Mouse (Mus musculus): Measurements from ENCODE around the gene Cldn17. TPM values are rescaled to one million over a fixed set of nuclear protein-coding genes. Genes with fewer than 3 reads are reported as not detected.

The Cldn17 gene
- total RNA-seq (2012; rRNA removed): not detected in 2 replicates

GRCm38 (mm10) chr16:88506878-88507277 lies at the start of gene Cldn17:
TSS of gene Cldn17 (minus strand) at chr16:88506978.
- H3K9ac ChIP-seq (ENCODE audit: insufficient read depth, low read depth, low read length, poor library complexity, severe bottlenecking): no peak within 1 kb of the TSS
- no peaks in the 10 kb centered on the region for H3K4me1 ChIP-seq (ENCODE audit: control insufficient read depth in 2 of 2, insufficient read depth in 2 of 2, low read length in 2 of 2, poor library complexity in 1 of 2)
- H3K9me3 ChIP-seq (ENCODE audit: control insufficient read depth, insufficient read depth, low read depth, low read length): no peaks in the 10 kb centered on the region
- no peak within 1 kb of the TSS for H3K27ac ChIP-seq (ENCODE audit: insufficient read depth, low read depth, low read length, poor library complexity, severe bottlenecking)
- H3K4me3 ChIP-seq (ENCODE audit: insufficient read depth in 1 of 2, low read depth in 1 of 2, low read length in 2 of 2, poor library complexity in 1 of 2, severe bottlenecking in 1 of 2): no peak within 1 kb of the TSS
- TF ChIP-seq HCFC1 (IDR thresholded peaks at IDR 0.05; ENCODE audit: borderline replicate concordance, insufficient read depth, low read length) (no peak), CHD2 (IDR thresholded peaks at IDR 0.05; ENCODE audit: low read depth, low read length) (no peak), MAFK (IDR thresholded peaks at IDR 0.05; ENCODE audit: insufficient read depth, low read depth, low read length) (no peak), ZC3H11A (IDR thresholded peaks at IDR 0.05; ENCODE audit: borderline replicate concordance, low read depth, low read length) (no peak), ZNF384 (IDR thresholded peaks at IDR 0.05; ENCODE audit: low read depth, low read length) (no peak)
- in situ Hi-C loops (cut with MboI; ENCODE audit: low sequenced_read_pairs in 2 of 2, unreplicated experiment in 2 of 2): no loop called here
- no peak for DNase-seq (ENCODE audit: low read depth, low spot score)
- H3K36me3 ChIP-seq (ENCODE audit: control insufficient read depth, insufficient read depth, low read length, poor library complexity, severe bottlenecking): no peaks in the 10 kb centered on the region

DNA sequence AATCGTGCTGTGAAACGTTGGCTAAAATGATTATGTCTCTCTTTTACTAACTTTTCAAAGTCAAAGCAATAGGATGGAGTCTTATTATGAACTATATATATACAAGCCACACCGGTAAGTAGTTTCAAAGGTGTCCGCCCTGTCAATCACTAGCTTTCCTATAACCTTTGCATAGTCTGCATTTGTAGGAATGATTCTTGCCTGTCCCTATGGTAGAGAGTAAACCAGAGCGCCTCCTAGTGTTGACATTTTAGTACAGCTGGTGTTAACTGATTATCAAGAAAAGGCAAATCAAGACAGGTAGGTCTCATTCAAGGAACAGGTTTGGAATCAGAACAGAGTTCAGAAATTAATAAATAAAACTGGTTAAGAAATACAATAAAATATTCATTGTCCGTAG lies 35.7 kb upstream of the Cldn17 start:
- Histone ChIP-seq H3K4me1 (ENCODE audit: control insufficient read depth in 2 of 2, insufficient read depth in 2 of 2, low read length in 2 of 2, poor library complexity in 1 of 2) (no peaks in the 10 kb centered on the region), H3K4me3 (ENCODE audit: insufficient read depth in 1 of 2, low read depth in 1 of 2, low read length in 2 of 2, poor library complexity in 1 of 2, severe bottlenecking in 1 of 2) (no peak overlapping the region), H3K36me3 (ENCODE audit: control insufficient read depth, insufficient read depth, low read length, poor library complexity, severe bottlenecking) (no peaks in the 10 kb centered on the region), H3K27ac (ENCODE audit: insufficient read depth, low read depth, low read length, poor library complexity, severe bottlenecking) (no peak overlapping the region), H3K9me3 (ENCODE audit: control insufficient read depth, insufficient read depth, low read depth, low read length) (no peaks in the 10 kb centered on the region), H3K9ac (ENCODE audit: insufficient read depth, low read depth, low read length, poor library complexity, severe bottlenecking) (no peak overlapping the region)
- TF ChIP-seq ZC3H11A (IDR thresholded peaks at IDR 0.05; ENCODE audit: borderline replicate concordance, low read depth, low read length) (peak; percentile 34; the same call in 1 of the 2 replicates), HCFC1 (IDR thresholded peaks at IDR 0.05; ENCODE audit: borderline replicate concordance, insufficient read depth, low read length) (no peak)
- in situ Hi-C loops (cut with MboI; ENCODE audit: low sequenced_read_pairs in 2 of 2, unreplicated experiment in 2 of 2): no loop called here
- DNase-seq (ENCODE audit: low read depth, low spot score): peak; percentile 40

- no peak overlapping the region for H3K27ac ChIP-seq (ENCODE audit: insufficient read depth, low read depth, low read length, poor library complexity, severe bottlenecking)
- no peak overlapping the region for H3K4me3 ChIP-seq (ENCODE audit: insufficient read depth in 1 of 2, low read depth in 1 of 2, low read length in 2 of 2, poor library complexity in 1 of 2, severe bottlenecking in 1 of 2)
- no peaks in the 10 kb centered on the region for H3K9me3 ChIP-seq (ENCODE audit: control insufficient read depth, insufficient read depth, low read depth, low read length)
- DNase-seq (ENCODE audit: low read depth, low spot score): no peak
- H3K36me3 ChIP-seq (ENCODE audit: control insufficient read depth, insufficient read depth, low read length, poor library complexity, severe bottlenecking): no peaks in the 10 kb centered on the region
- in situ Hi-C loops (cut with MboI; ENCODE audit: low sequenced_read_pairs in 2 of 2, unreplicated experiment in 2 of 2): no loop called here
- H3K9ac ChIP-seq (ENCODE audit: insufficient read depth, low read depth, low read length, poor library complexity, severe bottlenecking): no peak overlapping the region
- TF ChIP-seq HCFC1 (IDR thresholded peaks at IDR 0.05; ENCODE audit: borderline replicate concordance, insufficient read depth, low read length): no peak
- no peak for TF ChIP-seq MAFK (IDR thresholded peaks at IDR 0.05; ENCODE audit: insufficient read depth, low read depth, low read length)
- no peak for TF ChIP-seq CHD2 (IDR thresholded peaks at IDR 0.05; ENCODE audit: low read depth, low read length)
- TF ChIP-seq ZNF384 (IDR thresholded peaks at IDR 0.05; ENCODE audit: low read depth, low read length): no peak
- TF ChIP-seq ZC3H11A (IDR thresholded peaks at IDR 0.05; ENCODE audit: borderline replicate concordance, low read depth, low read length): no peak
- no peaks in the 10 kb centered on the region for H3K4me1 ChIP-seq (ENCODE audit: control insufficient read depth in 2 of 2, insufficient read depth in 2 of 2, low read length in 2 of 2, poor library complexity in 1 of 2)
These were observed 33.2 kb upstream of the Cldn17 start for GRCm38 (mm10) chr16:88539841-88540487.

DNA sequence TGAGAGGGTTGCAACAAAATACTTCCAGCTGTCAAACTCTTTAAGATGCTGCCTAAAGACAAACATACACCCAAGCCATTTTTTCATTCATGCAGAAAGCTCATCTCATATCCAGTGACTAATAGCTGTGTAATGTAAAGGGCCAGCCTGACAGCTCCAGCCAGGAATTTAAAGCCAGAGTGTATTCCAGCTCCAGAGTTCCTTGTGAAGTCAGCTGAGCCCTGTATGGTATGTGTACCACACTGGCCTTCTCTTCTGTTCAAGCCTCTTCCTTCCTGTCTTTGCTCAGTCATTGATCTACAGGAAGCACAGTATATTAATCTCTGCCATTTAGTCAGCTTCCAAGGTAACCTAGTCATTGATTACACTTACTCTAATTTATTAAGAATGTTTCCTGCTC lies 4.6 kb upstream of the Cldn17 start:
- DNase-seq (ENCODE audit: low read depth, low spot score): no peak

DNA sequence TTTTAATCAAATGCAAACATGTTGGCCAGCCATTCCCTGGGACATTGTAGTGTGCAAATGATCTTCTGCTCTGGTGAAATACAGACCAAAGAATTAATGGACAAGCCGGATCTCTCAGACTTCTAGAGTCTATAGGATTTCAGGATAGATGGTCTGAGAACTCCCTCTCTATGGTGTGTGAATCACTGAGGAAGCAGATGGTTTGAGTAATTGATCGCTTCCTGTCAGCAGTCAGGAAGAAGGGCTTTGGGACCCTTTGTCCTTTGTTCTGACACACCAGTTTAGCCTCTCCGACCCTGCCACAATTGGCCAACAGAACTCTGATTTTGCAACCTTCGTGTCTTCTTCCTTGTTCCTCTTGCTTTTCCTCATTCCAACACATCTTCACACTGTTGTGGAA lies 1.4 kb upstream of the Cldn17 start:
- H3K27ac ChIP-seq (ENCODE audit: insufficient read depth, low read depth, low read length, poor library complexity, severe bottlenecking): no peak overlapping the region
- no peaks in the 10 kb centered on the region for H3K36me3 ChIP-seq (ENCODE audit: control insufficient read depth, insufficient read depth, low read length, poor library complexity, severe bottlenecking)
- TF ChIP-seq ZC3H11A (IDR thresholded peaks at IDR 0.05; ENCODE audit: borderline replicate concordance, low read depth, low read length): no peak
- no peaks in the 10 kb centered on the region for H3K4me1 ChIP-seq (ENCODE audit: control insufficient read depth in 2 of 2, insufficient read depth in 2 of 2, low read length in 2 of 2, poor library complexity in 1 of 2)
- H3K9ac ChIP-seq (ENCODE audit: insufficient read depth, low read depth, low read length, poor library complexity, severe bottlenecking): no peak overlapping the region
- DNase-seq (ENCODE audit: low read depth, low spot score): no peak
- H3K4me3 ChIP-seq (ENCODE audit: insufficient read depth in 1 of 2, low read depth in 1 of 2, low read length in 2 of 2, poor library complexity in 1 of 2, severe bottlenecking in 1 of 2): no peak overlapping the region
- no peaks in the 10 kb centered on the region for H3K9me3 ChIP-seq (ENCODE audit: control insufficient read depth, insufficient read depth, low read depth, low read length)
- in situ Hi-C loops (cut with MboI; ENCODE audit: low sequenced_read_pairs in 2 of 2, unreplicated experiment in 2 of 2): no loop called here

More for the DNA sequence above, 4.6 kb upstream of the Cldn17 start:
- Histone ChIP-seq H3K4me3 (ENCODE audit: insufficient read depth in 1 of 2, low read depth in 1 of 2, low read length in 2 of 2, poor library complexity in 1 of 2, severe bottlenecking in 1 of 2) (no peak overlapping the region), H3K4me1 (ENCODE audit: control insufficient read depth in 2 of 2, insufficient read depth in 2 of 2, low read length in 2 of 2, poor library complexity in 1 of 2) (no peaks in the 10 kb centered on the region), H3K27ac (ENCODE audit: insufficient read depth, low read depth, low read length, poor library complexity, severe bottlenecking) (no peak overlapping the region), H3K36me3 (ENCODE audit: control insufficient read depth, insufficient read depth, low read length, poor library complexity, severe bottlenecking) (no peaks in the 10 kb centered on the region), H3K9ac (ENCODE audit: insufficient read depth, low read depth, low read length, poor library complexity, severe bottlenecking) (no peak overlapping the region), H3K9me3 (ENCODE audit: control insufficient read depth, insufficient read depth, low read depth, low read length) (no peaks in the 10 kb centered on the region)
- in situ Hi-C loops (cut with MboI; ENCODE audit: low sequenced_read_pairs in 2 of 2, unreplicated experiment in 2 of 2): no loop called here
- TF ChIP-seq ZC3H11A (IDR thresholded peaks at IDR 0.05; ENCODE audit: borderline replicate concordance, low read depth, low read length) (no peak), HCFC1 (IDR thresholded peaks at IDR 0.05; ENCODE audit: borderline replicate concordance, insufficient read depth, low read length) (no peak), MAFK (IDR thresholded peaks at IDR 0.05; ENCODE audit: insufficient read depth, low read depth, low read length) (no peak), ZNF384 (IDR thresholded peaks at IDR 0.05; ENCODE audit: low read depth, low read length) (no peak)
